15 mouse cellular contexts compared by ENCODE assay signal in the genomic region with DNA sequence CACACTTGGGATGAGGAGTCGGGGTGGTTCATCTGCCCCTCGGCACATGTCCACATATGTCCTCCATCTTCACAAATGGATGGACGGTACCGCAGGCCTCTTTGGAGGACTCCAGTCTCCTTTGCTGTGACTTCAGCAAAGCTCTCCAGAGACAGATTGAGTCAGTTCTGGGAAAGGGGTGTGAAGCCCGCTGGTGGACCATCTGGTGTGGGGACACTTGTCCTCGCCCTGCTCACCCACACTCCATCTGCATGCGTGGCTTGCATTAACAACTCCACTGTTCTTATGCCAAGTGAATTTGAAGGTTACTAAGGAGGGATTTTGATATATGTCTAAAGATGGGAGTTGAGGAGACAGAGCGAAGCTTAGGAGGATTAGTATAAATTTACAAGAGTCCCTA. TPM values are rescaled to one million over a fixed set of nuclear protein-coding genes. Genes with fewer than 3 reads are reported as not detected.
A peak's percentile ranks its signal among the peaks of the same experiment; 100 is the strongest.
DNase-seq lines count a peak whose midpoint lies in the region; ATAC-seq and TF ChIP-seq lines count a peak whose summit lies in the region.
"Had no signal": no experiment of that assay in that cellular context is flagged by ENCODE, and none has a peak within 500 bp of the region (broad histone marks: within the 10 kb centered on the region; RNA-seq: fewer than 3 reads in every experiment).

No protein-coding gene starts in this region.

- no peaks in the 10 kb centered on the region for H3K27me3 ChIP-seq in cerebellum, adult 2 months (ENCODE audit: control insufficient read depth, insufficient read depth, low read length)
- no peaks in the 10 kb centered on the region for H3K27me3 ChIP-seq in midbrain, embryonic 11.5 days (ENCODE audit: control insufficient read depth, insufficient read depth, low read length)
- H3K27me3 ChIP-seq in stomach, postnatal 0 days (ENCODE audit: control insufficient read depth, insufficient read depth, low read length) = no peaks in the 10 kb centered on the region
- H3K27me3 ChIP-seq: midbrain, embryonic 15.5 days had no signal

- no peaks in the 10 kb centered on the region for H3K36me3 ChIP-seq in midbrain, embryonic 11.5 days (ENCODE audit: control insufficient read depth, insufficient read depth, low read length)
- no peaks in the 10 kb centered on the region for H3K36me3 ChIP-seq in stomach, postnatal 0 days (ENCODE audit: control insufficient read depth, insufficient read depth, low read length)
- H3K36me3 ChIP-seq: midbrain, embryonic 15.5 days had no signal

- no peak for ATAC-seq in midbrain, embryonic 11.5 days (ENCODE audit: low FRiP score)
- no peak for ATAC-seq in stomach, postnatal 0 days (ENCODE audit: low FRiP score, low TSS enrichment)
- ATAC-seq: midbrain, embryonic 15.5 days had no signal

- 42% methylated on average over 8 of the region's 8 CpGs for WGBS in cerebellum, adult 2 months
- WGBS in midbrain, embryonic 11.5 days = 91% methylated on average over 8 of the region's 8 CpGs
- WGBS in stomach, postnatal 0 days = 85% methylated on average over 8 of the region's 8 CpGs

- no peak for TF ChIP-seq CTCF in cerebellum, adult 2 months (IDR thresholded peaks at IDR 0.05; ENCODE audit: borderline replicate concordance, insufficient read depth, low read depth, low read length)
- TF ChIP-seq CTCF in stomach, postnatal 0 days (IDR thresholded peaks at IDR 0.05; ENCODE audit: low read depth) = no peak

- peaks cover 39% of the 10 kb centered on the region for H3K4me1 ChIP-seq in cerebellum, adult 2 months (ENCODE audit: control insufficient read depth, insufficient read depth, low read length)
- no peaks in the 10 kb centered on the region for H3K4me1 ChIP-seq in midbrain, embryonic 11.5 days (ENCODE audit: control insufficient read depth, insufficient read depth, low read length)
- no peaks in the 10 kb centered on the region; the same call in 1 of the 2 replicates for H3K4me1 ChIP-seq in stomach, postnatal 0 days (replicated peaks; ENCODE audit: control insufficient read depth, insufficient read depth)
- H3K4me1 ChIP-seq: midbrain, embryonic 15.5 days had no signal

- no peak overlapping the region for H3K27ac ChIP-seq in cerebellum, adult 2 months (ENCODE audit: insufficient read depth, low read length)
- no peak overlapping the region for H3K27ac ChIP-seq in midbrain, embryonic 11.5 days (ENCODE audit: low read depth, low read length)
- no peak overlapping the region for H3K27ac ChIP-seq in stomach, postnatal 0 days (replicated peaks)
- H3K27ac ChIP-seq: midbrain, embryonic 15.5 days had no signal

- H3K9me3 ChIP-seq in midbrain, embryonic 11.5 days (ENCODE audit: control insufficient read depth, low read length) = no peaks in the 10 kb centered on the region
- no peaks in the 10 kb centered on the region for H3K9me3 ChIP-seq in stomach, postnatal 0 days (ENCODE audit: control insufficient read depth, low read length)
- H3K9me3 ChIP-seq: midbrain, embryonic 15.5 days had no signal

- no peak for TF ChIP-seq EP300 in stomach, postnatal 0 days (optimal IDR thresholded peaks at IDR 0.05)

- intact Hi-C loops in left cerebral cortex, postnatal 36 days (cut with DNase I) = loop anchor here (5.0 kb wide), 1 partner anchor 71 kb away; no protein-coding TSS in a partner anchor

- no peak overlapping the region for H3K4me2 ChIP-seq in midbrain, embryonic 11.5 days
- H3K4me2 ChIP-seq in stomach, postnatal 0 days (replicated peaks; ENCODE audit: low read depth) = no peak overlapping the region
- H3K4me2 ChIP-seq: lung, embryonic 14.5 days; midbrain, embryonic 15.5 days had no signal

- peak; percentile 46 to 68 for DNase-seq in cerebellum, adult 2 months
- peak; percentile 58 to 70 for DNase-seq in cerebellum, postnatal 25 days
- peak; percentile 52 for DNase-seq in layer of hippocampus, adult 9-10 months (ENCODE audit: low spot score)
- peak; percentile 82 to 86 for DNase-seq in left cerebral cortex, postnatal 36 days (ENCODE audit: low spot score in 2 of 2)
- no peak for DNase-seq in ovary, postnatal 36 days (ENCODE audit: low spot score)
- DNase-seq in lung, postnatal 25 days (ENCODE audit: low spot score) = no peak
- DNase-seq in midbrain, embryonic 11.5 days (ENCODE audit: low spot score, missing footprints) = no peak
- no peak for DNase-seq in stomach, postnatal 0 days (ENCODE audit: low spot score)
- DNase-seq: adrenal gland, postnatal 25 days; heart, adult 11 months; kidney, adult 8-10 months; lung, embryonic 14.5 days; thymus, postnatal 4 days had no signal

- no peak for TF ChIP-seq POLR2A in cerebellum, adult 2 months (IDR thresholded peaks at IDR 0.05; ENCODE audit: borderline replicate concordance, insufficient read depth, low read length)

- no peak overlapping the region for H3K4me3 ChIP-seq in cerebellum, adult 2 months (replicated peaks; ENCODE audit: insufficient read depth, low read depth, low read length)
- H3K4me3 ChIP-seq in midbrain, embryonic 11.5 days (ENCODE audit: low read depth, low read length) = no peak overlapping the region
- H3K4me3 ChIP-seq in stomach, postnatal 0 days (ENCODE audit: low read depth, low read length) = no peak overlapping the region
- H3K4me3 ChIP-seq: midbrain, embryonic 15.5 days had no signal

- H3K9ac ChIP-seq in midbrain, embryonic 11.5 days (ENCODE audit: low read length) = no peak overlapping the region
- no peak overlapping the region for H3K9ac ChIP-seq in stomach, postnatal 0 days (ENCODE audit: low read length)
- H3K9ac ChIP-seq: lung, embryonic 14.5 days; midbrain, embryonic 15.5 days had no signal

RNA-seq across cellular contexts. Expression of a gene that starts 31.4 kb away (rescaled TPM):
- 1.1 and 1.6 TPM in 2 replicates for polyA plus RNA-seq in cerebellum, adult 2 months (2012; rRNA removed)
- total RNA-seq in left cerebral cortex, postnatal 36 days (2021) = 10 to 100 TPM; 10.5 to 15.1 TPM
- 7.0 and 11.1 TPM in 2 replicates for polyA plus RNA-seq in midbrain, embryonic 11.5 days (2014; fragmentation: Nextera tagmentation; extraction: Ambion mirVana)
- 58.6 and 59.2 TPM in 2 replicates for polyA plus RNA-seq in stomach, postnatal 0 days (2015; fragmentation: Nextera tagmentation; extraction: Ambion mirVana)

RNA-seq across cellular contexts. Expression of a gene that starts 43.8 kb away (rescaled TPM):
- polyA plus RNA-seq in cerebellum, adult 2 months (2012; rRNA removed) = 6.5 and 7.2 TPM in 2 replicates
- 100 to 1,000 TPM in 1 of 2 experiments, 10 to 100 TPM in 1; 73.9 to 113 TPM for total RNA-seq in left cerebral cortex, postnatal 36 days (2021)
- polyA plus RNA-seq in midbrain, embryonic 11.5 days (2014; fragmentation: Nextera tagmentation; extraction: Ambion mirVana) = 0.18 and 0.32 TPM in 2 replicates
- polyA plus RNA-seq in stomach, postnatal 0 days (2015; fragmentation: Nextera tagmentation; extraction: Ambion mirVana) = 1.6 and 1.8 TPM in 2 replicates
- total RNA-seq: CH12.LX had no signal

Comparison
In these comparisons a context has a peak if more than half of its experiments do, and no peak if none do; other contexts are left out.
1. DNase-seq: peak in cerebellum, adult 2 months (2 of 2), cerebellum, postnatal 25 days (2 of 2), layer of hippocampus, adult 9-10 months (single experiment) and left cerebral cortex, postnatal 36 days (2 of 2); none in ovary, postnatal 36 days (single experiment), lung, postnatal 25 days (single experiment), midbrain, embryonic 11.5 days (single experiment) and stomach, postnatal 0 days (single experiment).